Mouse (Mus musculus): ENCODE measurements around the gene Oscar. TPM values are rescaled to one million over a fixed set of nuclear protein-coding genes. Genes with fewer than 3 reads are reported as not detected.

Oscar gene
- total RNA-seq (2012; rRNA removed): 0.13 and 0.26 TPM in 2 replicates

- Histone ChIP-seq H3K36me3 (ENCODE audit: control insufficient read depth, insufficient read depth, low read length, poor library complexity, severe bottlenecking) (peaks cover 12% of the 10 kb centered on the region), H3K4me1 (ENCODE audit: control insufficient read depth in 2 of 2, insufficient read depth in 2 of 2, low read length in 2 of 2, poor library complexity in 1 of 2) (peaks cover 0 to 5% of the 10 kb centered on the region in 2 experiments; a peak in 1 of 4 replicates), H3K4me3 (ENCODE audit: insufficient read depth in 1 of 2, low read depth in 1 of 2, low read length in 2 of 2, poor library complexity in 1 of 2, severe bottlenecking in 1 of 2) (peak within 1 kb of the TSS; percentile 18 to 98; a peak in 3 of 4 replicates), H3K9ac (ENCODE audit: insufficient read depth, low read depth, low read length, poor library complexity, severe bottlenecking) (no peak within 1 kb of the TSS), H3K9me3 (ENCODE audit: control insufficient read depth, insufficient read depth, low read depth, low read length) (no peaks in the 10 kb centered on the region), H3K27ac (ENCODE audit: insufficient read depth, low read depth, low read length, poor library complexity, severe bottlenecking) (no peak within 1 kb of the TSS)
- DNase-seq (ENCODE audit: low read depth, low spot score): no peak
- no peak for TF ChIP-seq ZC3H11A (IDR thresholded peaks at IDR 0.05; ENCODE audit: borderline replicate concordance, low read depth, low read length)
- TF ChIP-seq ZNF384 (IDR thresholded peaks at IDR 0.05; ENCODE audit: low read depth, low read length): no peak
- no peak for TF ChIP-seq HCFC1 (IDR thresholded peaks at IDR 0.05; ENCODE audit: borderline replicate concordance, insufficient read depth, low read length)
- no peak for TF ChIP-seq CHD2 (IDR thresholded peaks at IDR 0.05; ENCODE audit: low read depth, low read length)
- no peak for TF ChIP-seq MAFK (IDR thresholded peaks at IDR 0.05; ENCODE audit: insufficient read depth, low read depth, low read length)
- in situ Hi-C loops (cut with MboI; ENCODE audit: low sequenced_read_pairs in 2 of 2, unreplicated experiment in 2 of 2): no loop called here
Observed at GRCm38 (mm10) chr7:3616057-3616388, at the start of gene Oscar. Gene Oscar (minus strand): TSS chr7:3616157.

DNA sequence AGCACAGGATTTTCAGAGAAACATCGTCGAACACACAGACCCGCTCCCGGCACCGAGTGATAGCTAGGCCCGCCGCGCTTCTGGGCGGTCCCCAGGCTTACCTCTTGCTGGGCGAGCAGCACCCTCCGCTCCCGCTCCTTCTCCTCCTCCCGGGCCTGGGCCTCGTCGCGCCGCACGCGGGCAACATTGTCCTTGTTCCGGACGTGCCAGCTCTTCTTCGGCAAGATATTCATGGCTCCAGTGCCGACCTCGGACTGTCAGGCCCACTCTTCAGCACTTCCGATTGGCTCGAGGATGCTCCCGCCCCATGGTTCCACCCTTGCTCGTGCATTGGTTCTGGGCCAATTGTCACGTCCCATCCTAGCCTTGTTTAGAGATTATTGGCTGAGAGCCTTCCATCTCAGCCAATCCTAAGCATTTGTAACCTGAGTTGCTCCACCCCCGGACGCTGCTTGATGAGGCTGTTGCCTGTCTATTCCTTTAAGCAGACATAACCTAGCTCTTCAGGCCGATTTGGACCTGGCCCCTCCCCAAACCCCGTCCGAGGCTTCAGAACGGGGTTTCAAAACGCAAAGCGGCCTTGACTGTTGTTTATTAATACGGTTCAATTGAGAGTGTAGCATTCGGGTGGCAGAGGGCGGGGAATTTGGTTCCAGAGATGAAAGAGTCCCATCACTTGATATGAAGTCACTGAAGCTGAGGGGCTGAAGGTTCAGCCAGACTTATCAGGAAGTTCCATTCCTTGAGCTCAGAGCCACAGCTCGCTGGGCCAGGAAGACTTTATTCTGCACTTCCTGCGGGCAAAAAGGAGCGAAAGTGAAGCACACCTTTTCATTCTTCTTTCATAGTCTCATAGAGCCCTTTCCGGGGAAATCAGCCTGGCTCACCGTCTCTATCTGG lies 49.5 kb upstream of the Oscar start, which contains the start of gene Leng1:
Leng1 (minus strand) TSS at position 626 of the 900 bp plus-strand sequence.
- Histone ChIP-seq H3K4me1 (ENCODE audit: control insufficient read depth in 2 of 2, insufficient read depth in 2 of 2, low read length in 2 of 2, poor library complexity in 1 of 2) (peaks cover 0 to 4% of the 10 kb centered on the region in 2 experiments; a peak in 2 of 4 replicates), H3K27ac (ENCODE audit: insufficient read depth, low read depth, low read length, poor library complexity, severe bottlenecking) (no peak within 1 kb of the TSS), H3K4me3 (ENCODE audit: insufficient read depth in 1 of 2, low read depth in 1 of 2, low read length in 2 of 2, poor library complexity in 1 of 2, severe bottlenecking in 1 of 2) (peak within 1 kb of the TSS; percentile 78 to 81), H3K36me3 (ENCODE audit: control insufficient read depth, insufficient read depth, low read length, poor library complexity, severe bottlenecking) (peaks cover 18% of the 10 kb centered on the region), H3K9me3 (ENCODE audit: control insufficient read depth, insufficient read depth, low read depth, low read length) (no peaks in the 10 kb centered on the region), H3K9ac (ENCODE audit: insufficient read depth, low read depth, low read length, poor library complexity, severe bottlenecking) (peak within 1 kb of the TSS; percentile 80)
- DNase-seq (ENCODE audit: low read depth, low spot score): peak; percentile 98
- in situ Hi-C loops (cut with MboI; ENCODE audit: low sequenced_read_pairs in 2 of 2, unreplicated experiment in 2 of 2): no loop called here
- no peak for TF ChIP-seq ZNF384 (IDR thresholded peaks at IDR 0.05; ENCODE audit: low read depth, low read length)
- peak; percentile 89 for TF ChIP-seq CHD2 (IDR thresholded peaks at IDR 0.05; ENCODE audit: low read depth, low read length)

DNA sequence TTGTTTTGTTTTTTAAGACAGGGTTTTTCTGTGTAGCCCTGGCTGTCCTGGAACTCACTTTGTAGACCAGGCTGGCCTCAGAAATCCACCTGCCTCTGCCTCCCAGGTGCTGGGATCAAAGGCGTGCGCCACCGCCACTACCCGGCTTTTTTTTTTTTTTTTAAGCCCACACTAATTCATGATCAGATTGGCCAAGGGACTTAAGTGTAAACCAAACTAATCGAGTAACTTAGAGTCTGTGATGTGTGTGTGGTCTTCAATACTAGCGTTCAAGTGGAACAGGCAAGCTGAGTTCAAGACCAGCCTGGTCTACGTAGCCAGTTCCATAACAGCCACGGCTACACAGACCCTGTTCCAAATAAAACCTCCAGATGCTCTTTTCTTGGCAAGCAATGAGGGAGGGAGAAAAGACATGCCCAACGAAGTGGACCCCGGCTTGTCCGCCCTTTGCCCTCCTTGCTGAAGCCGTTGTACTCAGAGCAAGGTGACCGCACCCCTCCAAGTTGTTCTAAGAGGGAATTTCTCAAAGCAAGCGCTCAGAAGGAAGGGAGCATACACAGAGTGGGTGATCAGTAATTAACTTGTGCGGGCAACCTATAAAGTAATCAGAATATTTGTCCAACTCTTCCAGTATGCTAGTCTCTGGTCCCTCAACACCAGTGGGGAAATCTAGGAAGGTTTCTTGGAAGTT lies 48.7 kb upstream of the Oscar start:
- in situ Hi-C loops (cut with MboI; ENCODE audit: low sequenced_read_pairs in 2 of 2, unreplicated experiment in 2 of 2): no loop called here
- Histone ChIP-seq H3K9me3 (ENCODE audit: control insufficient read depth, insufficient read depth, low read depth, low read length) (no peaks in the 10 kb centered on the region), H3K4me1 (ENCODE audit: control insufficient read depth in 2 of 2, insufficient read depth in 2 of 2, low read length in 2 of 2, poor library complexity in 1 of 2) (peaks cover 0 to 4% of the 10 kb centered on the region in 2 experiments; a peak in 2 of 4 replicates), H3K4me3 (ENCODE audit: insufficient read depth in 1 of 2, low read depth in 1 of 2, low read length in 2 of 2, poor library complexity in 1 of 2, severe bottlenecking in 1 of 2) (peak overlapping the region; percentile 78 to 81), H3K36me3 (ENCODE audit: control insufficient read depth, insufficient read depth, low read length, poor library complexity, severe bottlenecking) (peaks cover 24% of the 10 kb centered on the region), H3K9ac (ENCODE audit: insufficient read depth, low read depth, low read length, poor library complexity, severe bottlenecking) (peak overlapping the region; percentile 80), H3K27ac (ENCODE audit: insufficient read depth, low read depth, low read length, poor library complexity, severe bottlenecking) (no peak overlapping the region)
- DNase-seq (ENCODE audit: low read depth, low spot score): no peak
- TF ChIP-seq ZC3H11A (IDR thresholded peaks at IDR 0.05; ENCODE audit: borderline replicate concordance, low read depth, low read length) (no peak), ZNF384 (IDR thresholded peaks at IDR 0.05; ENCODE audit: low read depth, low read length) (peak; percentile 64)

DNA sequence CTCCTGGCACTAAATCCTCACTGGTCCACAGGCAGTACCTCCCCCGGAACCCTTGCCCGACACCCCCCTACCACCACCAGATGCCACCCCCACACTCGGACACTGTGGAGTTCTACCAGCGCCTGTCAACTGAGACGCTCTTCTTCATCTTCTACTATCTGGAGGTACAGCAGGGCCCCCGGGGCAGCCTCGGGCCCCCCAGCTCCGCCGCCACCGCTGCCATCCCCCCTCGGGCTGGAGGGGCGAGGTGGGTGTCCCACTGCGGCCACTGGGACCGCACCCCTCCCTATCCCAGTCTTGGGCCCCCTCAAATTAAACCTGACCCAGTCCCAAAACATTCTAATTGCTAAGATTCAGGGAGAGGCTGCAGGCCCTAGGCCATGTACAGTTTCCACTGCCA lies 42.6 kb upstream of the Oscar start:
- H3K4me3 ChIP-seq (ENCODE audit: insufficient read depth in 1 of 2, low read depth in 1 of 2, low read length in 2 of 2, poor library complexity in 1 of 2, severe bottlenecking in 1 of 2): no peak overlapping the region
- H3K4me1 ChIP-seq (ENCODE audit: control insufficient read depth in 2 of 2, insufficient read depth in 2 of 2, low read length in 2 of 2, poor library complexity in 1 of 2): no peaks in the 10 kb centered on the region
- in situ Hi-C loops (cut with MboI; ENCODE audit: low sequenced_read_pairs in 2 of 2, unreplicated experiment in 2 of 2): no loop called here
- TF ChIP-seq ZNF384 (IDR thresholded peaks at IDR 0.05; ENCODE audit: low read depth, low read length) (no peak), MAFK (IDR thresholded peaks at IDR 0.05; ENCODE audit: insufficient read depth, low read depth, low read length) (no peak), ZC3H11A (IDR thresholded peaks at IDR 0.05; ENCODE audit: borderline replicate concordance, low read depth, low read length) (no peak), HCFC1 (IDR thresholded peaks at IDR 0.05; ENCODE audit: borderline replicate concordance, insufficient read depth, low read length) (no peak), CHD2 (IDR thresholded peaks at IDR 0.05; ENCODE audit: low read depth, low read length) (no peak)
- H3K36me3 ChIP-seq (ENCODE audit: control insufficient read depth, insufficient read depth, low read length, poor library complexity, severe bottlenecking): peaks cover 81% of the 10 kb centered on the region
- no peaks in the 10 kb centered on the region for H3K9me3 ChIP-seq (ENCODE audit: control insufficient read depth, insufficient read depth, low read depth, low read length)
- H3K27ac ChIP-seq (ENCODE audit: insufficient read depth, low read depth, low read length, poor library complexity, severe bottlenecking): no peak overlapping the region
- no peak overlapping the region for H3K9ac ChIP-seq (ENCODE audit: insufficient read depth, low read depth, low read length, poor library complexity, severe bottlenecking)
- no peak for DNase-seq (ENCODE audit: low read depth, low spot score)
